Mouse (Mus musculus): ENCODE data around the gene Tmco5.

Gene Tmco5

GRCm38 (mm10) chr2:116878391-116878790 lies at the start of gene Tmco5:
Tmco5 (plus strand) TSS chr2:116878691.
- DNase-seq (ENCODE audit: low spot score), result no peak

GRCm38 (mm10) chr2:116831863-116832262 lies 46.6 kb upstream of the Tmco5 start:
- DNase-seq (ENCODE audit: low spot score), result no peak

- DNase-seq (ENCODE audit: low spot score), result no peak
Measured at GRCm38 (mm10) chr2:116837829-116838228, 40.7 kb upstream of the Tmco5 start.

GRCm38 (mm10) chr2:116838538-116839197 lies 39.8 kb upstream of the Tmco5 start:
- peak; percentile 64 for DNase-seq (ENCODE audit: low spot score)

GRCm38 (mm10) chr2:116849980-116850636 lies 28.4 kb upstream of the Tmco5 start:
- no peak for DNase-seq (ENCODE audit: low spot score)

GRCm38 (mm10) chr2:116851356-116851755 lies 27.1 kb upstream of the Tmco5 start:
- no peak for DNase-seq (ENCODE audit: low spot score)

- no peak for DNase-seq (ENCODE audit: low spot score)
Measured at GRCm38 (mm10) chr2:116852249-116852648, 26.2 kb upstream of the Tmco5 start.

- DNase-seq (ENCODE audit: low spot score), result no peak
Measured at GRCm38 (mm10) chr2:116858703-116859102, 19.8 kb upstream of the Tmco5 start.

- no peak for DNase-seq (ENCODE audit: low spot score)
Measured at GRCm38 (mm10) chr2:116876955-116877615, 1.4 kb upstream of the Tmco5 start.

- no peak for DNase-seq (ENCODE audit: low spot score)
Measured at GRCm38 (mm10) chr2:116879730-116880129, 1.2 kb downstream of the Tmco5 start.

- no peak for DNase-seq (ENCODE audit: low spot score)
Measured at GRCm38 (mm10) chr2:116893316-116893987, 15.0 kb downstream of the Tmco5 start.

GRCm38 (mm10) chr2:116893988-116894363 lies 15.5 kb downstream of the Tmco5 start:
- DNase-seq (ENCODE audit: low spot score), result peak; percentile 91

- DNase-seq (ENCODE audit: low spot score), result peak; percentile 90
Measured at GRCm38 (mm10) chr2:116899615-116900272, 21.3 kb downstream of the Tmco5 start.

- peak; percentile 35 for DNase-seq (ENCODE audit: low spot score)
Measured at GRCm38 (mm10) chr2:116900273-116900843, 21.9 kb downstream of the Tmco5 start.

- DNase-seq (ENCODE audit: low spot score), result no peak
Measured at GRCm38 (mm10) chr2:116908268-116908667, 29.8 kb downstream of the Tmco5 start.

- no peak for DNase-seq (ENCODE audit: low spot score)
Measured at GRCm38 (mm10) chr2:116912334-116913070, 34.0 kb downstream of the Tmco5 start.

- no peak for DNase-seq (ENCODE audit: low spot score)
Measured at GRCm38 (mm10) chr2:116913677-116914405, 35.4 kb downstream of the Tmco5 start.

GRCm38 (mm10) chr2:116914636-116915035 lies 36.1 kb downstream of the Tmco5 start:
- no peak for DNase-seq (ENCODE audit: low spot score)

GRCm38 (mm10) chr2:116918598-116918997 lies 40.1 kb downstream of the Tmco5 start:
- no peak for DNase-seq (ENCODE audit: low spot score)
